Mouse (Mus musculus) frontal cortex, postnatal 10 days (tissue): ENCODE data around the gene Sgms1.
"Not testable (repeated sequence)": the region's sequence is repeated elsewhere in the genome, so short reads cannot be mapped to it uniquely, and the experiment has no call there.

Source experiments
- DNase-seq, 2 experiments: peaks; one replicate each; pipeline ENCODE4 v3.0.0; 2022; ENCODE audit warnings: low spot score in 2 of 2, mixed read lengths in 1 of 2

Gene Sgms1

DNA sequence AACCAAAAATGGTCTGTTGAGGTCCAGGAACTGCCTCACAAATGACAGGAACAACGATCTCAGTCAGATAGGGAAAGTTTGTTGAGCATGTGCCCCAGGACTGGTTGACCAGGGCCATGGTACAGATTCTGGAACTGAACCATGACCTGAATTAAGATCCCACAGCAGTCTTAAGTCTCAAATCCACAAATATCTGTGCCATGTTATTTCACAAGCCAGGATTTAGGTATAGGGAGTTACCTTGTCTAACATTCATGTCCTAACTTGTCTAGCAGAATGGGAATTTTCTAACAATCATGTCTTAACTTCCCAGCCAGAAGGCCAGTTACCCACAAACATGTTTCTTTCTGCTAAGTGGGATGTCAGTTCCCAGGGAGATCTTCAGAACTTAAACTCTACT, 300.9 kb downstream of the Sgms1 start:
- no peak for DNase-seq

DNA sequence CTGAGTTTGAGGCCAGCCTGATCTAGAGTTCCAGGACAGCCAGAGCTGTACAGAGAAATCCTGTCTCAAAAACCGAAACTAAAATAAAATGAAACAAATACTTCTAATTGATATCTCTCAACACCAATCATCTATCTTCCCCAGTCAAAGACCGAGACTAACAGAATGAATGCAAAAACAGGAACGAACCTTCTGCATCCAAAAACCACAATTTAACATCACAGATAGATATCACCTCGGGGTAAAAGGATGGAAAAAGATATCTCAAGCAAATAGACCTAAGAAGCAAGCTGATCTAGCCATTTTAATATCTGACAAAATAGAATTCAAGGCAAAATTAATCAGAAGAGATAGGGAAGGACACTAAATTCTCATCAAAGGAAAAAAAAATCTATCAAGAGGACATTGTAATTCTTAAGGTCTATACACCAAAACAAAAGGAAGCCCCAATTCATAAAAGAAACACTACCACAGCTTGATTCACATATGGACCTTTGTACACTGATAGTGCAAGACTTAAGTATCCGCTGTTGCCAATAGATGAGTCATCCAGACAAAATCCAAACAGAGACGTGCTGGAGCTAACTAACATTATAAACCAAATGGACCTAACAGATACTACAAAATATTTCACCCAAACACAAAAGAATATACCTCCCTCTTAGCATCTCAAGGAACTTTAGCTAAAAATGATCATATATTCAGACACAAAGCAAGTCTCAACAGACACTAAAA, 301.6 kb downstream of the Sgms1 start:
- no peak for DNase-seq

DNA sequence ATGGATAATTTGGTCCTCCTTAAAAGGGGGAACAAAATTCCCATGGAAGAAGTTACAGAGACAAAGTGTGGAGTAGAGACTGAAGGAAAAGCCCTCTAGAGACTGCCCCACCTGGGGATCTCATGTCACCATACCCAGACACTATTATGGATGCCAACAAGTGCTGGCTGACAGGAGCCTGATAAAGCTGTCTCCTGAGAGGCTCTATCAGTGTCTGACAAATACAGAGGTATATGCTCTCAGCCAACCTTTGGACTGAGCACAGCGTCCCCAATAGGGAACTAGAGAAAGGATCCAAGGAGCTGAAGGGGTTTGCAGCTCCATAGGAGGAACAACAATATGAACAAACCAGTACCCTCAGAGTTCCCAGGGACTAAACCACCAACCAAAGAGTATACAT, 304.7 kb downstream of the Sgms1 start:
- not testable (repeated sequence) for DNase-seq
